Mouse (Mus musculus): ENCODE measurements around the gene Wscd2.

GRCm38 (mm10) chr5:113620999-113621398, 130.9 kb downstream of the Wscd2 start:
- no peak for TF ChIP-seq POLR2A (IDR thresholded peaks at IDR 0.05; ENCODE audit: borderline replicate concordance, extremely low read depth, insufficient read depth, insufficient read length, poor library complexity, severe bottlenecking)
- no peak for TF ChIP-seq CTCF (IDR thresholded peaks at IDR 0.05; ENCODE audit: borderline replicate concordance, extremely low read depth, insufficient read depth, insufficient read length)
